Mouse (Mus musculus): Measurements from ENCODE around the gene Rhof.

GRCm38 (mm10) chr5:123114109-123114508, 18.4 kb downstream of the Rhof start:
- TF ChIP-seq ZNF384 (IDR thresholded peaks at IDR 0.05; ENCODE audit: low read depth, low read length) (no peak), HCFC1 (IDR thresholded peaks at IDR 0.05; ENCODE audit: borderline replicate concordance, insufficient read depth, low read length) (no peak), ZC3H11A (IDR thresholded peaks at IDR 0.05; ENCODE audit: borderline replicate concordance, low read depth, low read length) (no peak)
